Mouse (Mus musculus): ENCODE results near the gene Ltb4r2. TPM values are rescaled to one million over a fixed set of nuclear protein-coding genes. Genes with fewer than 3 reads are reported as not detected.

The Ltb4r2 gene
- total RNA-seq, 4 experiments from 2014 or later: 0.21 to 0.28 (median 0.25) TPM

GRCm38 (mm10) chr14:55737086-55737687, 24.0 kb upstream of the Ltb4r2 start:
- DNase-seq (ENCODE audit: low spot score in 2 of 2): no peak

GRCm38 (mm10) chr14:55743711-55744110, 17.5 kb upstream of the Ltb4r2 start:
- peak in 1 of 2 experiments; percentile 81 for DNase-seq (ENCODE audit: low spot score in 2 of 2)

GRCm38 (mm10) chr14:55745180-55745860, 15.9 kb upstream of the Ltb4r2 start, which contains the start of the genes Dhrs1 and Nop9:
Gene Dhrs1 (minus strand): TSS chr14:55745690.
Gene Nop9 (plus strand): TSS chr14:55745693.
- peak; percentile 74 to 75 for DNase-seq (ENCODE audit: low spot score in 2 of 2)

DNA sequence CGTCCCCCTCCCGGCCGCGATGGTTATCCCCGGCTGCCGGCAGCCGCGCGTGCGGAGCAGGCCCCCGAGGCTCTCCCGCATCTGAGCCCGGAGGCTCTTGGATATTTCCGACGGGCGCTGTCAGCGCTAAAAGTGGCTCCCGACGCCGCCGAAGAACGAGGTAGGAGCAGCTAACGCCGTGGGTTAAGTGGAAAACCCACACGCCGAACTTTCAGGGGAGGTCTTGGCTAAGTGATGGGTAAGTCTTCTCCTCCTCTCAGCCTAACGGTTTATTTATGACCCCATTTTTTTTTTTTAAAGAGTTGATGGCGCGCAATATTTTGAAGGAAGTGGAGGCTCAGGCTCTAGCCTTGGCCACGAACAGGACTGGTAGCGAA, 15.4 kb upstream of the Ltb4r2 start:
- DNase-seq (ENCODE audit: low spot score in 2 of 2): no peak

GRCm38 (mm10) chr14:55747051-55747847, 14.0 kb upstream of the Ltb4r2 start:
- no peak for DNase-seq (ENCODE audit: low spot score in 2 of 2)

DNA sequence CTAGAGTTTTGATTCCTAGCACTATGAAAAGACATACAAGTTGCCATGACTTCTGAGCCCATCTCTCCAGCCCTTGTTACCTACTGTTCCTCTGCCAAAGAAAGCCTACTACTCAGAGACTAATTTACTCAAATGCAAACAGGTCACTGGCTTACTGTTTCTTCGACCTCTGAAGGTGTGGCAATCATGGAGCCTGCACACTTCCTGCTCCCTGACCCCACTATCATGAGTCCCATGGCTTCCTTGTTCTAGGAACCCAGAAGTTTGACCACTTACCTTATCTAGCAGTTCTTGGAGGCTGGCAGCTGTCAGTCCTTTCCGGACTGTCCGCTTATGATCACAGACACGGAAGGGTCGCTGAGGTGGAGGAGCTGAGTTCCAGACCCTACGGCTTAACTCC, 3.7 kb upstream of the Ltb4r2 start:
- no peak for DNase-seq (ENCODE audit: low spot score in 2 of 2)

GRCm38 (mm10) chr14:55758363-55758784, 2.9 kb upstream of the Ltb4r2 start, which contains the start of gene Cideb:
Gene Cideb (minus strand): TSS chr14:55758458.
- no peak for DNase-seq (ENCODE audit: low spot score in 2 of 2)

- DNase-seq (ENCODE audit: low spot score in 2 of 2): peak; percentile 62 to 74
Observed at GRCm38 (mm10) chr14:55760156-55760555, 1.1 kb upstream of the Ltb4r2 start.

DNA sequence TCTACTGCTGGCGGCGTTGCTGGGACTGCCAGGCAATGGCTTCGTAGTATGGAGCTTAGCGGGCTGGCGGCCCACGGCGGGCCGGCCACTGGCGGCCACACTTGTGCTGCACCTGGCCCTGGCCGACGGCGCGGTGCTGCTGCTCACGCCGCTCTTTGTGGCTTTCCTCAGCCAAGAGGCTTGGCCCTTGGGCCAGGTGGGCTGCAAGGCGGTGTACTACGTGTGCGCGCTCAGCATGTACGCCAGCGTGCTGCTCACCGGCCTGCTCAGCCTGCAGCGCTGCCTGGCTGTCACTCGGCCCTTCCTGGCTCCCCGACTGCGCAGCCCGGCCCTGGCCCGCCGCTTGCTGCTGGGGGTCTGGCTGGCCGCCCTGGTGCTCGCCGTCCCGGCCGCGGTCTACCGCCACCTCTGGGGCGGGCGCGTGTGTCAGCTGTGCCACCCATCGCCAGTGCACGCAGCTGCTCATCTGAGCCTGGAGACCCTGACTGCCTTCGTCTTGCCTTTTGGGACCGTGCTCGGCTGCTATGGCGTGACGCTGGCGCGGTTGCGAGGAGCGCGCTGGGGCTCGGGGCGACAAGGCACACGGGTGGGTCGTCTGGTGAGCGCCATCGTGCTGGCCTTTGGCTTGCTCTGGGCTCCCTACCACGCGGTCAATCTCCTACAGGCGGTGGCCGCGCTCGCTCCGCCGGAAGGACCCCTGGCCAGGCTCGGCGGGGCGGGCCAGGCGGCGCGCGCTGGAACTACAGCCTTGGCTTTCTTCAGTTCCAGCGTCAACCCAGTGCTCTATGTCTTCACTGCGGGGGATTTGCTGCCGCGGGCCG, 983 bp downstream of the Ltb4r2 start:
- no peak for DNase-seq (ENCODE audit: low spot score in 2 of 2)

DNA sequence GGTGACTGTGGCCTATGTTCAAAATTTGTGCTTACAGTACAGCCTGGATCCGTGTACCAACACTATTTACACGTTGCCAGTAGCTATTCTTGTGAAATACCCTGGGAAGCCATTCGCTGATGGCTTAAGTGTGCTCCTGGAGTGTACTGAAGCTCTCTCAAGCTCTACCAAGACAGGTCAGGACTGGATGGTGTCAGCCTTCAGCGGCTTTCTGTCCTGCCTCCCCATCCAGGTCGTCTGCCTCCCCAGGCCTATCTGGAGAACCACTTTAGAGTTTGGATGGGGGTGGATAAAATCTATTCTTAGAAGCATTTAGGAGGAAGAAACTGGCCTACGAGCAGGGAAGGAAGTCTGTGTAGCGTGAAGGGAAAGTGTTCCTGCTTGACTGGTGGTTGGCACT, 1.9 kb downstream of the Ltb4r2 start:
- DNase-seq (ENCODE audit: low spot score in 2 of 2): no peak

DNA sequence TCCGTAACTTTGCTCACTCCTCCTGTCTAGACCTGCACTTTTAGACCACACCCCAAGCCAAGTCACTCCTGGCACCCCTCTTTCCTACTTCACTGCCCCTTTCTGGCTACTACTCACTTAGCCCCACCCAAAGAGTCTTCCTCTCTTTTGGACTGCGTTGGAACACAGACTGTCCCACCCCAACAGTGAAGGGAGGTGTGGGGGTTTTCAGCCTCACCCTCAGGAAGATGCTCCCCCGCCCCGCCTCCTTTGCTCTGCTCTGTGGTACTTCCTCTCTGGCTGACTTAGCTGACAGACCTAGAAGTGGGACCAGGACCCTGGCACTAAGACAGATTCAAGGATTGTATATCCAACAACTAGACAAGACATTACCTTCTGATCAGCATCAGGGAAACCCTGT, 4.5 kb downstream of the Ltb4r2 start, which contains the start of gene Ltb4r1:
Gene Ltb4r1 (plus strand): TSS at position 267 of the 400 bp plus-strand sequence.
- no peak for DNase-seq (ENCODE audit: low spot score in 2 of 2)

GRCm38 (mm10) chr14:55767519-55768414, 6.5 kb downstream of the Ltb4r2 start:
- no peak for DNase-seq (ENCODE audit: low spot score in 2 of 2)

DNA sequence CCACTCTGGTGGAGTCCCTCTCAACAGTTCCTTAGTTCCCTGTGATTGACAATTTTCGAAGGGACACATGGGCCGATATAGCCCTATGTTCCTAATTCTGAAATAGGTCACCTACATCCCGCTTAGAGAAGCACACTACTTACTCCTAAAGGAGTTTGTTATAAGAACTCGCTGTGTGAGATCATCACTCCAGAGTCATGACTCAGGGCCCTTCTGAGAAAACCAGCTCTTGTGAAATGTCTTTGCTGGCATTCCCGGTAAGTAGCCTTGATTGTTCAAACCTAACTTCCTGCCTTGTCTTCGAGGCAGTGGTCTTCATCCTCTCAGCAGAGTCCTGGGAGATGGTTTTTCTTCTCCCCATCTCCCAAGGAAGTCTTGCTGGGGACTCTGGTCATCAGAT, 7.3 kb downstream of the Ltb4r2 start:
- no peak for DNase-seq (ENCODE audit: low spot score in 2 of 2)

GRCm38 (mm10) chr14:55769087-55769703, 8.0 kb downstream of the Ltb4r2 start:
- no peak for DNase-seq (ENCODE audit: low spot score in 2 of 2)

DNA sequence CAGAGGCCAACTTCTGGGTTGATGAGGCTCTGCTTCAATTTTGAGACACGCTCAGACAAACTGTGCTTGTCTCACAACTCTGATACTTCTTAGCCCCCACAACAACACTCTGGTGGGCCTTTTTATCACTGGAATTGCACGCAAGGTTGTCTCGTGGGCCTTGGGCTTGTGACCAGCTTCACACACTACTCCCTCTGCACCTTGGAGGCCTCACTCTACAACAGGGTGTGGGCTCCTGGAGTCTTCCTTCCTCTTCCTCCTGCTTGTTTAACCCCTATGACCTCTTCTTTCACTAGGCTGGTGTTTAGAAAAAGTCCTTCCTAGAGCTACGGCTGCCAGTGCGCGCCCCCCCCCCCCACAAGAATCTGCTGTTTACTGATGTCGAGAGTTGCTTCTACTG, 15.5 kb downstream of the Ltb4r2 start:
- DNase-seq (ENCODE audit: low spot score in 2 of 2): no peak

GRCm38 (mm10) chr14:55777176-55777575, 15.9 kb downstream of the Ltb4r2 start:
- no peak for DNase-seq (ENCODE audit: low spot score in 2 of 2)

DNA sequence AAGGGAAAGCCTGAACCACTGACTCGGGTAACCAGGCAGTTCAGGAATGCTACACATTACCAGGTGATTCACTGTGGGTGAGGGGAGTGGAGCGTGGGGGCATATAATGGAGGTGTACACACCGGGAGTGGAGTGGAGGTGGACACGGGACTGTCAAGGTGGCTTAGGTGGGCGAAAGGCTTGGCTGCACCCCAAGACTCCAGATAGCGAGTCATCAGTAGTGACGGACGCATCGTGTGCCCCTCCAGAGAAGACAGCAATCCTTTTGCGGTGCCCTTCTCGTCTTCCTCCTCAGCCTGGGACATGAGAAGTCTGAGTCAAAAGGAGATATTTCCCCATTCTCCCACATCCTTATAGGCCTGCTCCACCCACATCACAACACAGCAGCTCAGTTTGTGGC, 16.6 kb downstream of the Ltb4r2 start:
- no peak for DNase-seq (ENCODE audit: low spot score in 2 of 2)

DNA sequence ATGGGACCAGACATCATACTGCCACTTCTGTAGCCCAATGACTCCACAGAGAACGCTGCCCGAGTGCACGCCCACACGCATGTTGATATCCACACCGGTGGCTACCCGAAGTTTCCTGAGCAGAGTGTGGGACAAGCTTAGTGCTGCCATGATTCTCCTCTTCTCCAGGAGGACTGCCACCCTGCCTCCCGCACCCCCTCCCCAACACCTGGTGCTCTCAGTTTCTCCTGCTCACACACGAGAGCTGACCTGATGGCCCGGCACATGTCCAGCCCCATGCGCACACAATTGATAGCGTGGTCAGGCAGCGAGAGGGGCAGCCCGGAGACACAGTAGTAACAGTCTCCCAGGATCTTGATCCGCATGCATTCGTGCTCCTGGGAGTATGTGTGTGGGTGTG, 17.5 kb downstream of the Ltb4r2 start:
- DNase-seq (ENCODE audit: low spot score in 2 of 2): peak in 1 of 2 experiments; percentile 4

GRCm38 (mm10) chr14:55779656-55780055, 18.4 kb downstream of the Ltb4r2 start:
- DNase-seq (ENCODE audit: low spot score in 2 of 2): peak in 1 of 2 experiments; percentile 4

DNA sequence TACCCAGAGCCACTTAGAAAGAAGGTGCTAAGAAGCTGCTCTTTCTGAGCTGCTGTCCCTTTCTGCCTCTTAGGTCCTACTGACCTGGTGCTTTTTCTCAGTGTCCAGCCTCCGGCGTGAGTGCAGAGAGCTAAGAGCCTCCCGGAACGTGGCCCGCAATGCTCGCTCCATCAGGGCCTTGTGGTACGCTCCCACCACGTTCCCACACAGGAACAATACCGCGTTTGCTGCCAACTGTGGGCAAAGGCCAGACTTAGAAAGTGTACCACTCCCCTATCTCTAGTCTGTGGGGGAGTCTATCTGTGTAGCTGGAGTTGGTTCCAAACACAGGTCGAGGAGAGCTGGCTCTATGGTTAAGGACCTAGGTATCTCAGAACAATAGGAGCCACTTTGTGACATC, 19.5 kb downstream of the Ltb4r2 start:
- DNase-seq (ENCODE audit: low spot score in 2 of 2): no peak
